Mouse (Mus musculus) left cerebral cortex, postnatal 4 days (tissue): ENCODE data around the gene Eif2a. TPM values are rescaled to one million over a fixed set of nuclear protein-coding genes. Genes with fewer than 3 reads are reported as not detected.

Experiments
- DNase-seq: peaks from one replicate; pipeline ENCODE4 v3.0.0-alpha.2; 2022
- intact Hi-C: fragments of 180-260 bp; cut with DNase I; formaldehyde crosslinking; loops from one replicate; pipeline ENCODE4 v1.15.1; 2025
- total RNA-seq, 2 experiments: library from RNA; stranded (reverse); gene quantifications; 2 replicates each; pipeline ENCODE4 v1.2.3; 2021

The Eif2a gene
- 10 to 100 TPM; 48.0 to 48.1 TPM for total RNA-seq

- peak; percentile 98 for DNase-seq
- intact Hi-C loops: no loop called here
These were observed at the start of gene Eif2a, which contains the start of gene Serp1 for GRCm38 (mm10) chr3:58525652-58526407. Gene Eif2a (plus strand): TSS chr3:58525821. Gene Serp1 (minus strand): TSS chr3:58525892.

GRCm38 (mm10) chr3:58478755-58479455 is 46.7 kb upstream of the Eif2a start:
- intact Hi-C loops: no loop called here
- DNase-seq: no peak

GRCm38 (mm10) chr3:58485883-58486282 is 39.7 kb upstream of the Eif2a start:
- DNase-seq: peak; percentile 1
- intact Hi-C loops: no loop called here

DNA sequence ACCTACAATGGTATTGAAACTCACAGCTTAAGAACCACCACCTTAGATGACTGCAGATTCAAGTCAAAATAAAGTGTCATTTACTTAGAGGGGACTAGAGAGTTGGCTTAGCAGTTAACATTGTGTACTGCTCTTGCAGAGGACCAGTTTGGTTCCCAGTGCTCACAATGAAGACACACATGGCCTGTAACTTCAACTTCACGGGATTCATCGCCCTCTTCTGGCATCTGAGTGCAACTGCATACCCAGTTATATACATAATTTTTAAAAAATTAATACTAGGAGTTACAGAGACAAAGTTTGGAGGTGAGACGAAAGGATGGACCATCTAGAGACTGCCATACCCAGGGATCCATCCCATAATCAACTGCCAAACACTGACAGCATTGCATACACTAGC is 38.5 kb upstream of the Eif2a start:
- DNase-seq: no peak
- intact Hi-C loops: no loop called here

- intact Hi-C loops: no loop called here
- no peak for DNase-seq
These were observed 37.4 kb upstream of the Eif2a start for GRCm38 (mm10) chr3:58487999-58488775.

- DNase-seq: peak; percentile 5
- intact Hi-C loops: loop anchor here (10.0 kb wide), 2 partner anchors 326 to 826 kb away; no protein-coding TSS in a partner anchor
These were observed 34.8 kb upstream of the Eif2a start for GRCm38 (mm10) chr3:58490787-58491186.

DNA sequence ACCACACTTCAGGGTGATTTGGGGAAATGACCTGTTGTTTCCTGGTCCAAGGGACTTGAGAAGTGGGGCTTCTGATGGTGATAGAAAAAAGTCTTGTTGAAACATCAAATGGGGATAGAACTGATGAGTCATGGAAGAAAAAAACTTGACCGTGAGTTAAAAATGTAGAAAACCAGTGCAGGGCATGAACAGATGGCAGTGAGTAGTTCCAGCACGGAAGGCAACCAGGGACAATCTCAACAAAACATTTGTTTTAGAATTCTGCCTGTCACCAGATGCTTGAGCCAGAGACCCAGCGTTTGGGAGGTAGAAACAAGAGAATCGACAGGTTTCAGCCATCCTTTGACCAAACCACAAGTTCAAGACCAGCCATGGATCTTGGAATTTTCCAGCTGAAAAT is 32.0 kb upstream of the Eif2a start:
- DNase-seq: no peak
- intact Hi-C loops: loop anchor here (10.0 kb wide), 2 partner anchors 329 to 829 kb away; no protein-coding TSS in a partner anchor

DNA sequence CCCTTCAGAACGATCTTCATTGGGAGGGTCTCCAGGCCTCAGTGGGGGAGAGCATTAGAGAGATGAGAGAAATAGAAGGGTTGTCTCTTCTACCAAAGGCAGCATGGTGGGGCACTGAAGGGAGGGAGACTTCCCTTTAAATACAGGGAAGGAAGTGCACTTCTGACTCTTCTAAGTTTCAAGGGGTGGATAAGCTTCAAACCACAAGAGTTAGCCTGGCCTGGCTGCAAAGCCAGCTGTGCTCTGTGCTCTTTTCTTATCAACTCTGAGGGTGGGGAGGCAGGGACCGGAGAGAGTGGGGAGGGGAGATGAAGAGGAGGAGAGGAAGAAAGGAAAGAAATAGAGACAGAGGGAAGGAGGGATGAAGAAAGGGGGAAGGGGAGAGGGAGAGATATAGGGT is 23.7 kb upstream of the Eif2a start:
- intact Hi-C loops: no loop called here
- DNase-seq: no peak

GRCm38 (mm10) chr3:58503720-58504333 is 21.8 kb upstream of the Eif2a start:
- no peak for DNase-seq
- intact Hi-C loops: no loop called here

DNA sequence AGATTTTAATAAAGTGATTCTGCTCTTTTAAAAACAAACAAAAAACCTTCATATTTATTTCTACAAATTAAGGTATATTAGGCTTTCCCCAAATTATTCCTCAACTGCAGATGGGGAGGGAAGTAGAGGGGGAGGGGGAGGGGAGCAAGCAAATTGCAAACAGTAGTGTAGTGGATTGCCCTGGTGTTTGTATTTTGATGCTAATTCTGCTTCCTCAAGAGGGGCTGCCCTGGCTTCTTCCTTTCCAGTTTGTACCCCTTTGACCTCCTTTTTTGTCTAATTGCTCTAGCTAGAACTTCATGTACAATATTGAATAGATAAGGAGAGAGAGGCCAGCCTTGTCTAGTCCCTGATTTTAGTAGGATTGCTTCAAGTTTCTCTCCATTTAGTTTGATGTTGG is 20.9 kb upstream of the Eif2a start:
- intact Hi-C loops: no loop called here
- DNase-seq: no peak

DNA sequence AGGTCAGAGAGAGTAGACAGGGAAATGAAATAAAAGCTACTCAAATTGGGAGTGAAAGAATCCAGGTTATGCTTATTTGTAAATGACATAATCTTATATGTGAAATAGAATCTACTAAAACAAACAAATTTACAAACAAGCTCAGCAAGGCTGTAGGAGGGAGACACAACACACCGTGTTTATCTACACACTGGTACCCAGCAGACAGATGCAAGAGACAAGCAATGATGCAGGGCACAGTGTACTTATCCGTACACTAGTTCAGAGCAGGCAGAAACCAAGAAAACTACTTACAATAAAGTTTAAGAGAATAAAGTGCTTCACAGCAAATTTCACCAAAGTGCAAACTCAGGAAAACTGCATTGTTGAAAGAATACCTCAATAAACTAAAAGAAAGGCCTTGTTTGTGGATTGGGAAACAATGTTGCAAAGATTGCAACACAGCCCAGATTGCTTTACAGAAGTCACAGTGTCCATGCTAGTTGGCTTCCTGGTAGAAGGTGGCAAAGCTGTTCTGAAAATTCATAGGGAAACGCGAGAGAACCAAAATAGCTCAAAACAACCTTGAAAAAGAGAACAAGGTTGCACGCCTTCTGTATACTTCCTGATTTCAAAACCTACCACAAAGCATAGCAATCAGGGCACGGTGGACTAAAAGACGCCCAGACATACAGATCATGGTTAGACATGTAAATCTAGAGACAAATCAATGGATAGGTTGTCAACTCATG is 17.4 kb upstream of the Eif2a start:
- intact Hi-C loops: no loop called here
- no peak for DNase-seq

GRCm38 (mm10) chr3:58511581-58511980 is 14.0 kb upstream of the Eif2a start:
- DNase-seq: no peak
- intact Hi-C loops: no loop called here

- no peak for DNase-seq
- intact Hi-C loops: no loop called here
These were observed 12.9 kb upstream of the Eif2a start for GRCm38 (mm10) chr3:58512740-58513139.

GRCm38 (mm10) chr3:58513483-58513882 is 12.1 kb upstream of the Eif2a start:
- no peak for DNase-seq
- intact Hi-C loops: no loop called here

GRCm38 (mm10) chr3:58515947-58516601 is 9.5 kb upstream of the Eif2a start:
- intact Hi-C loops: no loop called here
- no peak for DNase-seq

- intact Hi-C loops: no loop called here
These were observed 9.0 kb upstream of the Eif2a start for GRCm38 (mm10) chr3:58516602-58516976.

GRCm38 (mm10) chr3:58517258-58517657 is 8.4 kb upstream of the Eif2a start:
- no peak for DNase-seq
- intact Hi-C loops: no loop called here

More at GRCm38 (mm10) chr3:58516602-58516976, 9.0 kb upstream of the Eif2a start:
- no peak for DNase-seq

DNA sequence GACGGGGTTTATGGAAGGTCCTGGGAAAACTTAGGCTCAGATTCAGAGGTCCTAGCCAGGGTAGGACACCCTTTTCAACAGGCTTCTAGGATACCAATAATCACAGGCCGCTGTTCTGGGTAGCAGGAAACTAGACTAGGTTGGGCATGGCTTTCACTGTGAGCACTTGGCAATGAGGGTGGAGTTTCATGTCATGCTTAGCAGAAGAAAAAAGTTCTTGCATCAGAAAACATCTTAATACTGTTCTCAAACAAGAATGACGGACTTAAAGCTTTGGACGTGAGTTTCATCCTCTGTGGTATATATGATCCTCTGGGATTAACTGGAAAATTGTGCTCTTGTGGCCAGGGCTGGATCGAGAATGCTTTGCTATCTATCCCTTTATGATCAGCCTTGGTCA is 7.8 kb upstream of the Eif2a start:
- intact Hi-C loops: no loop called here
- no peak for DNase-seq

DNA sequence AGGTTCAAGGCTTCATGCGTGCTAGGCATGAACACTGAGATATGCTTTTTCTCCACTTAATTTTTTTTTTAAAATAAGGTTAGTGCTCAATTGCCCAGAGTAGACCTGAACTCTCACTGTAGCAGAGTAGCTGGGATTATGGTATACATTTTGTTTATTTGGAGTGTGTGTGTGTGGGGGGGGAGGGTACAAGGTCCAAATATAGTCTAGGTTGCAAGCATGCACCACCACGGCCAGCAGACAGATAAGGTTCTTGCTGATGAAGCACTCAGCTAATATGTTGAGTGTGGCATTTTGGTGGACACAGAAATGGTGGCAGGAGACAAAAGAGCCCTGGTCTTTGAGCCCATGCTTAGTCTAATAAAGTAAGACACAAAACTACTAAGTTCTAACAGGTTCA is 6.7 kb upstream of the Eif2a start:
- DNase-seq: no peak
- intact Hi-C loops: no loop called here

DNA sequence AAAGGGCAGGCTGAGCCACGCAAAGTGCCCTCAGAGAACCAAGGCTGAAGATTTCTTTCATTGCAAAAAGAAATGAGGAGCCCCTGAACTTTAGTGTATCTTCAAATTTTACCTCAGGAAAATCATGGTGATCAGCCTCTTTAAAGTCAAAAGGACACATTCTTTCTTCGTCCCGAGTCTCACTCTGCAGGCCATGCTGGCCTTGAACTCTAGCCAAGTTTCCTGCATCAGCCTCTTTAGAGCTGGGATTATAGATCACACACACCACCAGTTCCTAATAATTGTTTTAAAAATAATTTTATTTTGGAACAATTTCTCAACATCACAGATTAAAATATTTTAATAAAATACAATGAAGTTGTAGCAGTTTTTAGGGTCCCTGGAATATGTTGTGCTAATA is 6.1 kb upstream of the Eif2a start:
- intact Hi-C loops: no loop called here
- no peak for DNase-seq
